Comparison of ENCODE assay signal across 8 mouse cellular contexts in the genomic region with DNA sequence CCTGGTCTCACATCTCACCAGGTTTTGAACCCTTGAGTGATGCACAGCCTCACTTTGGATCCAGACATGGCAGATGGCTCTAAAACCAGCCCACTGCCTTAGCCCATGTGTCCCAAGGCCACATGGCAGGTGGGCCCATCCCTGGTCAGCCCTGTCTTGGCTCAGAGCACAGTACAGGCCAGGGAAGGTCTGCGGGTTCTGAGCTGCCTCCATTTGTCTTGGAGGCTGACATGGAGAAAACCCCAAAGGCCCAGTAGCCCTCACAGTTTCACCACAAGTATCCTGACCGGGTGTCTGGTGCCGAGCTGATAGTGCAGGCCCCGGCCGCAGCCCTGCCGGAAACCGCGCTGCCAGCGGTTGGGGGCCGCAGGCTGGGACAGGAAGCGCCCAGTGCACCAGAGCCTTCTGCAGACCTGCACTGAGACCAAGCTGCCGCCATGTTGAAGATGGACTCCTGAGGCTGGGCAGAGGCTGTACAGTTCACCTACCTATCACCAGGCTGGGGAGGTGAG. TPM values are rescaled to one million over a fixed set of nuclear protein-coding genes. Genes with fewer than 3 reads are reported as not detected.
DNase-seq lines count a peak whose midpoint lies in the region; ATAC-seq and TF ChIP-seq lines count a peak whose summit lies in the region.

No protein-coding gene starts in this region.

- intact Hi-C loops in left cerebral cortex, postnatal 14 days (cut with DNase I), result no loop called here
- intact Hi-C loops in gastrocnemius, postnatal 36 days (cut with DNase I), result no loop called here

- no peaks in the 10 kb centered on the region for H3K9me3 ChIP-seq in heart, embryonic 13.5 days
- H3K9me3 ChIP-seq in hindbrain, embryonic 16.5 days (ENCODE audit: control insufficient read depth, low read length), result no peaks in the 10 kb centered on the region
- H3K9me3 ChIP-seq in midbrain, embryonic 11.5 days (ENCODE audit: control insufficient read depth, low read length), result no peaks in the 10 kb centered on the region

- WGBS in heart, embryonic 13.5 days, result 85% methylated on average over 12 of the region's 12 CpGs
- 41% methylated on average over 12 of the region's 12 CpGs for WGBS in bone marrow, adult 2 months
- WGBS in hindbrain, embryonic 16.5 days, result 97% methylated on average over 12 of the region's 12 CpGs
- 94% methylated on average over 12 of the region's 12 CpGs for WGBS in midbrain, embryonic 11.5 days

- peaks cover 33% of the 10 kb centered on the region for H3K36me3 ChIP-seq in heart, embryonic 13.5 days
- H3K36me3 ChIP-seq in hindbrain, embryonic 16.5 days (ENCODE audit: control insufficient read depth, insufficient read depth, low read length), result peaks cover 20% of the 10 kb centered on the region
- peaks cover 22% of the 10 kb centered on the region; the same call in 1 of the 2 replicates for H3K36me3 ChIP-seq in midbrain, embryonic 11.5 days (ENCODE audit: control insufficient read depth, insufficient read depth, low read length)

- no peak for TF ChIP-seq CTCF in bone marrow, adult 2 months (IDR thresholded peaks at IDR 0.05; ENCODE audit: control insufficient read depth, insufficient read depth, low read length)

- peak overlapping the region; percentile 78 for H3K9ac ChIP-seq in heart, embryonic 13.5 days
- peak overlapping the region; percentile 65 for H3K9ac ChIP-seq in hindbrain, embryonic 16.5 days (ENCODE audit: low read depth, low read length)
- H3K9ac ChIP-seq in midbrain, embryonic 11.5 days (ENCODE audit: low read length), result peak overlapping the region; percentile 66

- TF ChIP-seq POLR2A in bone marrow, adult 2 months (IDR thresholded peaks at IDR 0.05; ENCODE audit: borderline replicate concordance, control insufficient read depth, low read depth, low read length), result no peak; the same call in 1 of the 2 replicates

- H3K27ac ChIP-seq in heart, embryonic 13.5 days (replicated peaks), result 0 out of 2 replicates have a peak overlapping the region, but pooled peaks have one; percentile 1
- peak overlapping the region; percentile 42 for H3K27ac ChIP-seq in bone marrow, adult 2 months (ENCODE audit: control insufficient read depth, insufficient read depth, low read depth, low read length, poor library complexity)
- H3K27ac ChIP-seq in hindbrain, embryonic 16.5 days (ENCODE audit: low read depth, low read length), result peak overlapping the region; percentile 76
- no peak overlapping the region; the same call in 1 of the 2 replicates for H3K27ac ChIP-seq in midbrain, embryonic 11.5 days (ENCODE audit: low read depth, low read length)

- peaks cover 14% of the 10 kb centered on the region for H3K4me1 ChIP-seq in heart, embryonic 13.5 days
- H3K4me1 ChIP-seq in bone marrow, adult 2 months (ENCODE audit: control insufficient read depth, insufficient read depth, low read length), result peaks cover 6% of the 10 kb centered on the region
- peaks cover 8% of the 10 kb centered on the region for H3K4me1 ChIP-seq in hindbrain, embryonic 16.5 days (ENCODE audit: control insufficient read depth, insufficient read depth, low read depth, low read length)
- no peaks in the 10 kb centered on the region; the same call in 1 of the 2 replicates for H3K4me1 ChIP-seq in midbrain, embryonic 11.5 days (ENCODE audit: control insufficient read depth, insufficient read depth, low read length)

- H3K4me3 ChIP-seq in heart, embryonic 13.5 days, result no peak overlapping the region
- no peak overlapping the region for H3K4me3 ChIP-seq in bone marrow, adult 2 months (replicated peaks; ENCODE audit: control insufficient read depth, low read depth, low read length)
- no peak overlapping the region for H3K4me3 ChIP-seq in hindbrain, embryonic 16.5 days (ENCODE audit: low read length)
- no peak overlapping the region for H3K4me3 ChIP-seq in midbrain, embryonic 11.5 days (ENCODE audit: low read depth, low read length)

- DNase-seq in heart, postnatal 4 days, result no peak
- no peak for DNase-seq in midbrain, embryonic 11.5 days (ENCODE audit: low spot score, missing footprints)
- DNase-seq in left cerebral cortex, postnatal 14 days (ENCODE audit: low spot score in 2 of 2), result no peak
- DNase-seq in gastrocnemius, postnatal 36 days, result no peak

- ATAC-seq in heart, embryonic 13.5 days (ENCODE audit: extremely low read depth, insufficient number of reproducible peaks, low FRiP score, low TSS enrichment), result no peak
- peak; percentile 35 for ATAC-seq in hindbrain, embryonic 16.5 days
- ATAC-seq in midbrain, embryonic 11.5 days (ENCODE audit: low FRiP score), result peak; percentile 55; the same call in 1 of the 2 replicates
- ATAC-seq in CD4-positive, CD25-positive, alpha-beta regulatory T cell, adult 4 months, result no peak

- peak overlapping the region; percentile 66 for H3K4me2 ChIP-seq in heart, embryonic 13.5 days
- peak overlapping the region; percentile 57 for H3K4me2 ChIP-seq in hindbrain, embryonic 16.5 days (ENCODE audit: low read length)
- H3K4me2 ChIP-seq in midbrain, embryonic 11.5 days, result peak overlapping the region; percentile 31; the same call in 1 of the 2 replicates

- H3K27me3 ChIP-seq in heart, embryonic 13.5 days (replicated peaks), result peaks cover 16% of the 10 kb centered on the region; the same call in 1 of the 2 replicates
- H3K27me3 ChIP-seq in hindbrain, embryonic 16.5 days (replicated peaks; ENCODE audit: control insufficient read depth, insufficient read depth, low read length), result no peaks in the 10 kb centered on the region
- H3K27me3 ChIP-seq in midbrain, embryonic 11.5 days (ENCODE audit: control insufficient read depth, insufficient read depth, low read length), result no peaks in the 10 kb centered on the region

RNA-seq across cellular contexts. Expression of gene Rpn1, which starts 22.4 kb away (rescaled TPM):
- 207 and 217 TPM in 2 replicates for polyA plus RNA-seq in heart, embryonic 13.5 days (2015; fragmentation: Nextera tagmentation; extraction: Ambion mirVana)
- 100 to 1,000 TPM; 128 to 130 TPM for total RNA-seq in heart, postnatal 4 days (2021)
- polyA plus RNA-seq in bone marrow, adult 2 months (2011; ENCODE audit: insufficient read depth, insufficient read length, low replicate concordance, missing spikeins), result 32.1 and 38.7 TPM in 2 replicates
- polyA plus RNA-seq in hindbrain, embryonic 16.5 days (2015; fragmentation: Nextera tagmentation; extraction: Ambion mirVana), result 325 and 351 TPM in 2 replicates
- polyA plus RNA-seq in midbrain, embryonic 11.5 days (2014; fragmentation: Nextera tagmentation; extraction: Ambion mirVana), result 267 and 272 TPM in 2 replicates
- 100 to 1,000 TPM; 166 to 168 TPM for total RNA-seq in left cerebral cortex, postnatal 14 days (2021)
- polyA plus RNA-seq in CD4-positive, CD25-positive, alpha-beta regulatory T cell, adult 4 months (2017; shearing (Covaris generic)), result 100 to 1,000 TPM; 108 to 117 TPM
- total RNA-seq in gastrocnemius, postnatal 36 days (2021), result 10 to 100 TPM; 65.2 to 80.5 TPM

Comparison
In these comparisons a context has a peak if more than half of its experiments do, and no peak if none do; other contexts are left out.
1. ATAC-seq: peak in hindbrain, embryonic 16.5 days (single experiment) and midbrain, embryonic 11.5 days (single experiment); none in heart, embryonic 13.5 days (single experiment) and CD4-positive, CD25-positive, alpha-beta regulatory T cell, adult 4 months (single experiment).
2. Peak in every context shown above with its lines, with median percentiles within 50 percentile points of each other: H3K4me2 ChIP-seq and H3K9ac ChIP-seq.